Mouse (Mus musculus) brain, embryonic 14.5 days (tissue): ENCODE data around the gene Sh3bgr. TPM values are rescaled to one million over a fixed set of nuclear protein-coding genes. Genes with fewer than 3 reads are reported as not detected.

Experiments
- DNase-seq: peaks from one replicate; pipeline ENCODE4 v3.0.0-alpha.2; 2011; ENCODE audit warnings: low read depth
- CTCF ChIP-seq: fragments of 200-500 bp; IDR thresholded peaks from 2 replicates; pipeline ENCODE4 v1.5.1; 2012; ENCODE audit warnings: inconsistent platforms, mild to moderate bottlenecking, moderate library complexity, borderline replicate concordance; ENCODE audit not compliant: insufficient read depth, insufficient read length; ENCODE audit errors: extremely low read depth
- POLR2A ChIP-seq: fragments of 200-500 bp; IDR thresholded peaks from 2 replicates; pipeline ENCODE4 v1.6.1; 2012; ENCODE audit warnings: mild to moderate bottlenecking, inconsistent platforms, borderline replicate concordance; ENCODE audit not compliant: poor library complexity, insufficient read depth, insufficient read length, severe bottlenecking; ENCODE audit errors: extremely low read depth
- polyA plus RNA-seq: library from polyadenylated mRNA; depleted of rRNA; stranded (reverse); fragments of >200 nt; gene quantifications from 2 replicates; pipeline ENCODE4 v1.2.3, GENCODE M21; 2012

The Sh3bgr gene
- polyA plus RNA-seq, 1 experiment = 2.9 TPM

DNA sequence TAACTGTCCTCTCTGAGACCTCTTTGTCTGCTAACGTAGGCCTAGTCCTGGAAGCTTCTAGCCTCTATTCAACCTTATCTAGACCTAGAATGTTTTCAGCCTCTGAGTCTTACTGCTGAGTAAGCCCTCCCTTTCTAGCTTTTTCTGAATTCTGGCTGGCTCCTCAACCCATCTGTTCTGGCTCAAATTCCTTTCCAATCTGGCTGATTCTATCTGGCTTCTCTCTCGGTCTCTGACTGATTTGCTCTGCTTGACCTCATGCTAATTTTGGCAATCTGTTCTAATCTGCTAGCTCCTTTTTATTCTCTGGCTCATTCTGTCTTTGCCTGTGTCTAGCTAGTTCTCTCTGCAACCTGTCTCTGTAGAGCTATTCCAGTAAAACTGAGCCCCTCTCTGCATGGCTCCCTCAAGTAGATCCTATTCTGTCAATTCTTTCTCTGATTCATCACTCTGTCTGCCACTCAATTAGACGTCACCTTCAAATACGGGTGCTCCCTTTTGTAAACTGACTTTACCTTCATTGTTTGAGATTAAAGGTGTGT is 34.5 kb upstream of the Sh3bgr start:
- TF ChIP-seq POLR2A (no peak), CTCF (no peak)
- peak; percentile 78 for DNase-seq

GRCm38 (mm10) chr16:96168837-96169236 is 31.4 kb upstream of the Sh3bgr start:
- no peak for TF ChIP-seq POLR2A
- no peak for TF ChIP-seq CTCF
- DNase-seq = no peak

DNA sequence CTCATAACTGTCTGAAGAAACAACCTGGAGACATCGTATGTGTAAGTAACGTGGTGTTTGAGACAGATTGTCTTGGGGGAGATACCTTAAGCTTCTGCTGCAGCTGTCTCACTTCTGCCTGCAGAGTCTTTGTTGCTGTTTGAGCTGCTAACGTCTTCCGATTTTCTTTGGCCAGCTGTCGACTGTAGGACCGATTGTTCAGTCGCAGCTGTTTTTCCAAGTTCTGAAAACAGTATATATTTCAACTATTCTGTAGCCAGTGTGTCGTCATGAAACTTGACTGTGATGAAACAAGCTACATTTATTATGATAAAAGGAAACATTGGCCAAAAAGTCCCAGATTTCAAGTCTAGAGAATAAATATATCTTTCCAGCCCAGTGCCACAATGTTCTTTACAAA is 26.6 kb upstream of the Sh3bgr start:
- DNase-seq = no peak
- TF ChIP-seq POLR2A (no peak), CTCF (no peak)

- DNase-seq = peak; percentile 40
- no peak for TF ChIP-seq POLR2A
These were observed 24.9 kb upstream of the Sh3bgr start for GRCm38 (mm10) chr16:96175399-96175798.

- TF ChIP-seq POLR2A (no peak), CTCF (no peak)
These were observed 21.1 kb upstream of the Sh3bgr start for GRCm38 (mm10) chr16:96179156-96179555.

GRCm38 (mm10) chr16:96187619-96188018 is 12.6 kb upstream of the Sh3bgr start:
- DNase-seq = no peak
- TF ChIP-seq CTCF = no peak
- TF ChIP-seq POLR2A = no peak

More at GRCm38 (mm10) chr16:96179156-96179555, 21.1 kb upstream of the Sh3bgr start:
- no peak for DNase-seq

- peak; percentile 99 for DNase-seq
- TF ChIP-seq CTCF (no peak), POLR2A (0 out of 2 replicates have a peak, but pooled peaks have one; percentile 46)
These were observed 8.4 kb upstream of the Sh3bgr start, which contains the start of gene Lca5l for GRCm38 (mm10) chr16:96191531-96192506. Gene Lca5l, minus strand, starts transcription at chr16:96192271.

- no peak for TF ChIP-seq CTCF
- TF ChIP-seq POLR2A = no peak
- no peak for DNase-seq
These were observed 415 bp downstream of the Sh3bgr start for GRCm38 (mm10) chr16:96200702-96201028.

DNA sequence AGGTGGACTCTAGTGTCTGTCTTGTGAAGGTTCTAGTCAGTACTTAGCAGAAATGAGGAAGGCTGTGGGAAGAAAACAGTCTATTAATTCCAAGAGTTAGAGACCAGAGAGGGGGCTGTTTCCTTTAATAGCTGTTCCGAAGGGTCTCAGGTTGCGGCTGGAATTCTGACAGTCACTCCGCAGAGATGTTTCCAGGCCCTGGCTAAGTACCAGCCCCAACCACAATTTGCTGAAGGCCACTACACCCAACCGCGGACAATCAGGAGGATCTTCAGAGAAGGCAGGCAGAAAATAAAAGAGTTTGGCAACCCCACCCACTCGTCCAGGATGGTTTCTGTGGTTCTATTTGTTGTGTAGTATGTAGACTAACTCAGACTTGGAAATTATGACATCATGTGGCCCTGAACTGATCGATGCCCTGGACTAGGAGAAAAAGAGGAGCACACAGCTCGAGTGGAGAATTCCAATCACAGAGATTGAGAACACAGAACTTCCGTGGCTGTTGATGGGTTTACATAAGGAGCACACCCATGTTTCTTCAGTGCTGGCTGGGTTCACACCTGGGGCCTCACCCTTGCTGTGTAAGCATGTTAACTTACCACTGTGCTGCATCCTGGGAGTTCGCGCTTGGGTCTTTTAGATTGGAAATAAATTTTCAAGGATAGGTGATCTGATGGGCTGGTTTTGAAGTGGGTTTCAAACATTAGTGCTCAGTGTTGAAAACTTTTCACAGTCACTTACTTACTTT is 1.4 kb downstream of the Sh3bgr start:
- TF ChIP-seq POLR2A (no peak), CTCF (no peak)
- DNase-seq = no peak

GRCm38 (mm10) chr16:96209789-96210188 is 9.5 kb downstream of the Sh3bgr start:
- no peak for TF ChIP-seq POLR2A
- no peak for TF ChIP-seq CTCF
- DNase-seq = no peak

GRCm38 (mm10) chr16:96210856-96211255 is 10.6 kb downstream of the Sh3bgr start:
- TF ChIP-seq CTCF = no peak
- TF ChIP-seq POLR2A = no peak
- no peak for DNase-seq

DNA sequence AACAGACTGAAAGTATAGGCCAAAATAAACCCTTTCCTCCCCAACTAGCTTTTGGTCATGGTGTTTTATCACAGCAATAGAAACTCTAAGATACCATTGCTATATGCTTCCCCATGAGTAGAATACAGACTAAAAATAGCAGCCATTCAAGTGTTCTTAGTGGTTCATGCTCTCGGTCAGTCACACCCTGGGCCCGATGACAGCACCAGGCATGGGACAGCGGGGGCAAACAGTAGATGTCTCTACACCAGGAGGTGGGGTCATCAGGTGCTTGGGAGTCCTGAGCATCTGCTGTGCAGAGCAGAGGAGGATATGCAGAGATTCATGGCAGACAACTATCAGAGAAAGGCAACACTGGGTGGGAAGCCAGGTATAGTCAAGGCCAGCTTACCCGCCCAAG is 12.8 kb downstream of the Sh3bgr start:
- no peak for TF ChIP-seq POLR2A
- no peak for TF ChIP-seq CTCF
- DNase-seq = no peak
